Mouse (Mus musculus) testis, adult 2 months (tissue): Measurements from ENCODE around the gene Agpat2.

Source experiments
- CTCF ChIP-seq: fragments of 200-500 bp; IDR thresholded peaks from 2 replicates; pipeline ENCODE4 v1.5.1; 2012; ENCODE audit warnings: low read depth, mild to moderate bottlenecking, inconsistent platforms, low read length, moderate library complexity; ENCODE audit not compliant: control insufficient read depth, insufficient read depth, insufficient replicate concordance
- POLR2A ChIP-seq: fragments of 200-500 bp; IDR thresholded peaks from 2 replicates; pipeline ENCODE4 v1.6.1; 2012; ENCODE audit warnings: low read depth, mild to moderate bottlenecking, inconsistent platforms, low read length, moderate library complexity; ENCODE audit not compliant: control insufficient read depth

DNA sequence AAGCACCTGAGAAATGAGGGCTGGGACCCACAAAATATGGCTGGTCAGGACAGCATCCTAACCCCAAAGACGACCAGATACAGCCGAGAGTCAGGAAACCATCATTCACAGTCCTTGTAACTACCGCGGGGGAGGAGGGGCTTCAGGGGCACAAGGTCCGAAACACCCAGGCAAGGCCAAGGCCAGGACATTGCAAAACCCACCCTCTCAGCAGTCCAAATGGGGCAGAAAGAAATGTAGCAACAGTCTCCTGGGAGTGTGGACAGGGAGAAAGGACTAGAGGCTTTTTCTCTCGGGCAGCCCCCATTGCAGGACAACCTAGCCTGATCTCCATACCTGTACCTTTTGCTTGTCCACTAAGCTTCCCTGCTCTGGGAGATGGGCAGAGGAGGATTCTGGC, 1.1 kb downstream of the Agpat2 start:
- TF ChIP-seq CTCF, result no peak
- TF ChIP-seq POLR2A, result no peak
